Mouse (Mus musculus): ENCODE measurements around the gene Gpr153. TPM values are rescaled to one million over a fixed set of nuclear protein-coding genes. Genes with fewer than 3 reads are reported as not detected.

Gpr153 gene
- total and polyA plus RNA-seq, 3 experiments: 0.08 TPM; not detected in 2

- H3K9me3 ChIP-seq (replicated peaks; ENCODE audit: insufficient read depth, low read length): no peaks in the 10 kb centered on the region
Measured at GRCm38 (mm10) chr4:152266236-152266895, 7.7 kb upstream of the Gpr153 start.

DNA sequence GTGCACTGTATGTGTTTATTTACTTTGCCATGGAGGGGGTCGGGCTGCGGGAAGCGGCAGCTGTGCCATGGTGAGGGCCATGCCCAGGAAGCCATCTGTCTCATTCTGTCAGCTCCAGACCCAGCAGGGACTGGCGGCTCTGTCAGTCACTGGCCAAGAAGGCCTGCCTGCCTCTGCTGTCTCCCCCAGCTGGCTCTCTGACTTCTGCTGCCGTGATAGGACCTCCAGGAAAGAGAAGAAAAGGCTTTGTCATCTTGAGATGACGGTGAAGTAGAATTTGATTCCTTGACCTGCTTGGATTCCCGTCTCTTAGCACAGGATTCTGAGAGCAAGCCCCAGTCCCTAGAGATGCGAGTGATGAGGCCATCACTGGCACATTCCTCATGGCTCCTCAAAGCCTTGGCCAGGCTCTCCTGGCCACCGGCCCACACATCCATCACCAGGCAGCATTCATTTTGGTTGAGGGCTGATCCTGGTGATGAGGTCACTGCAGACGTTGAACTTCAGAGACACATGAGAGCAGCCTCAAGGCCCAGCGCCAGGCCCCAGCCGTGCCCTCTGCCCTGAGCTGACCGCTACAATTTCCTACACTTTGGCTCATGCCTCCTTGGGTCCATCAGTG, 6.2 kb upstream of the Gpr153 start:
- Histone ChIP-seq H3K27me3 (ENCODE audit: control insufficient read depth in 1 of 2, insufficient read depth in 2 of 2, low read length in 2 of 2) (no peaks in the 10 kb centered on the region), H3K36me3 (ENCODE audit: control insufficient read depth in 1 of 2, insufficient read depth in 2 of 2, low read length in 2 of 2) (no peaks in the 10 kb centered on the region), H3K9ac (ENCODE audit: control insufficient read depth, low read depth, low read length, poor library complexity, severe bottlenecking) (no peak overlapping the region), H3K27ac (ENCODE audit: control insufficient read depth, low read depth, low read length) (no peak overlapping the region), H3K9me3 (replicated peaks; ENCODE audit: insufficient read depth, low read length) (no peaks in the 10 kb centered on the region), H3K4me1 (ENCODE audit: control insufficient read depth in 1 of 2, insufficient read depth in 2 of 2, low read length in 2 of 2) (no peaks in the 10 kb centered on the region), H3K79me2 (ENCODE audit: control insufficient read depth, insufficient read depth, low read length, poor library complexity) (no peaks in the 10 kb centered on the region), H3K4me3 (ENCODE audit: control insufficient read depth in 1 of 2, insufficient read depth in 1 of 2, low read depth in 2 of 2, low read length in 2 of 2) (no peak overlapping the region)
- TF ChIP-seq MAX (IDR thresholded peaks at IDR 0.05; ENCODE audit: low read length): no peak
- TF ChIP-seq POLR2AphosphoS5 (IDR thresholded peaks at IDR 0.05; ENCODE audit: borderline replicate concordance, low read depth, low read length): no peak
- no peak for TF ChIP-seq USF1 (IDR thresholded peaks at IDR 0.05; ENCODE audit: low read depth, low read length)
- TF ChIP-seq RAD21 (IDR thresholded peaks at IDR 0.05; ENCODE audit: low read depth, low read length): no peak
- TF ChIP-seq ETS1 (IDR thresholded peaks at IDR 0.05; ENCODE audit: low read depth, low read length): no peak
- no peak for TF ChIP-seq MAZ (IDR thresholded peaks at IDR 0.05; ENCODE audit: low read depth, low read length)
- TF ChIP-seq KAT2A (conservative IDR thresholded peaks at IDR 0.05; ENCODE audit: low read depth, low read length): no peak
- TF ChIP-seq TCF12 (IDR thresholded peaks at IDR 0.05; ENCODE audit: low read depth, low read length): no peak
- TF ChIP-seq SMC3 (IDR thresholded peaks at IDR 0.05; ENCODE audit: low read depth, low read length): no peak
- no peak for DNase-seq (ENCODE audit: low read depth, low spot score)

More at GRCm38 (mm10) chr4:152266236-152266895, 7.7 kb upstream of the Gpr153 start:
- no peaks in the 10 kb centered on the region for H3K4me1 ChIP-seq (ENCODE audit: control insufficient read depth in 1 of 2, insufficient read depth in 2 of 2, low read length in 2 of 2)
- no peak overlapping the region for H3K9ac ChIP-seq (ENCODE audit: control insufficient read depth, low read depth, low read length, poor library complexity, severe bottlenecking)
- no peak for DNase-seq (ENCODE audit: low read depth, low spot score)
- no peak overlapping the region for H3K27ac ChIP-seq (ENCODE audit: control insufficient read depth, low read depth, low read length)
- no peaks in the 10 kb centered on the region for H3K79me2 ChIP-seq (ENCODE audit: control insufficient read depth, insufficient read depth, low read length, poor library complexity)
- no peak overlapping the region for H3K4me3 ChIP-seq (ENCODE audit: control insufficient read depth in 1 of 2, insufficient read depth in 1 of 2, low read depth in 2 of 2, low read length in 2 of 2)
- TF ChIP-seq MEF2A (IDR thresholded peaks at IDR 0.05; ENCODE audit: extremely low read depth, insufficient replicate concordance, low read depth, low read length, poor library complexity, severe bottlenecking) (no peak), ZKSCAN1 (IDR thresholded peaks at IDR 0.05; ENCODE audit: low read depth, low read length) (no peak), USF2 (IDR thresholded peaks at IDR 0.05; ENCODE audit: borderline replicate concordance in 1 of 2, insufficient read depth in 1 of 2, low read depth in 1 of 2, low read length in 2 of 2) (no peak), RAD21 (IDR thresholded peaks at IDR 0.05; ENCODE audit: low read depth, low read length) (no peak), CTCF (IDR thresholded peaks at IDR 0.05 in 2 of 3, conservative IDR thresholded peaks at IDR 0.05 in 1 of 3; ENCODE audit: control insufficient read depth in 1 of 3, insufficient read depth in 1 of 3, low read depth in 2 of 3, low read length in 3 of 3, poor library complexity in 1 of 3, severe bottlenecking in 1 of 3) (no peak), ELF1 (IDR thresholded peaks at IDR 0.05; ENCODE audit: low read depth, low read length) (no peak), CHD2 (IDR thresholded peaks at IDR 0.05; ENCODE audit: low read length) (no peak), GABPA (IDR thresholded peaks at IDR 0.05; ENCODE audit: low read depth, low read length) (no peak), BHLHE40 (IDR thresholded peaks at IDR 0.05; ENCODE audit: borderline replicate concordance, low read depth, low read length) (no peak), NELFE (IDR thresholded peaks at IDR 0.05; ENCODE audit: low read depth, low read length) (no peak), ZNF384 (IDR thresholded peaks at IDR 0.05; ENCODE audit: low read depth, low read length) (no peak), HCFC1 (IDR thresholded peaks at IDR 0.05; ENCODE audit: low read depth, low read length) (no peak), ZC3H11A (IDR thresholded peaks at IDR 0.05; ENCODE audit: low read depth, low read length) (no peak), TBP (IDR thresholded peaks at IDR 0.05; ENCODE audit: low read depth, low read length) (no peak), ETS1 (IDR thresholded peaks at IDR 0.05; ENCODE audit: low read depth, low read length) (no peak), POLR2AphosphoS5 (IDR thresholded peaks at IDR 0.05; ENCODE audit: borderline replicate concordance, low read depth, low read length) (no peak), NRF1 (IDR thresholded peaks at IDR 0.05; ENCODE audit: insufficient read depth, low read depth, low read length, poor library complexity, severe bottlenecking) (no peak), MXI1 (IDR thresholded peaks at IDR 0.05; ENCODE audit: low read depth, low read length) (no peak), CHD1 (IDR thresholded peaks at IDR 0.05; ENCODE audit: low read depth, low read length) (no peak), MAFK (IDR thresholded peaks at IDR 0.05; ENCODE audit: borderline replicate concordance, low read depth, low read length) (no peak)
- no peaks in the 10 kb centered on the region for H3K27me3 ChIP-seq (ENCODE audit: control insufficient read depth in 1 of 2, insufficient read depth in 2 of 2, low read length in 2 of 2)
- H3K36me3 ChIP-seq (ENCODE audit: control insufficient read depth in 1 of 2, insufficient read depth in 2 of 2, low read length in 2 of 2): no peaks in the 10 kb centered on the region

Data from MEL (cell line).